Mouse (Mus musculus) megakaryocyte progenitor cell, adult 5-6 weeks (primary cell): Measurements from ENCODE around the gene Gm3095. TPM values are rescaled to one million over a fixed set of nuclear protein-coding genes. Genes with fewer than 3 reads are reported as not detected.
"Not testable (repeated sequence)": the region's sequence is repeated elsewhere in the genome, so short reads cannot be mapped to it uniquely, and the experiment has no call there.

ENCODE experiments used
- ATAC-seq: replicated peaks from 2 replicates; pipeline ENCODE4 v1.8.0; 2016; ENCODE audit warnings: mild to moderate bottlenecking, moderate TSS enrichment, inconsistent platforms; ENCODE audit not compliant: poor library complexity
- total RNA-seq, 2 experiments: library from RNA; stranded (forward) in 1 of 2; stranded (reverse) in 1 of 2; fragments of 157-497, 149-512 nt in 1 of 2; fragments of 200-1000 nt in 1 of 2; gene quantifications; 2 replicates each; pipeline versions ENCODE4 v1.2.3 to v1.2.4; 2015 to 2017

Gm3095 gene
- total RNA-seq (2015), result not detected in 2 replicates
- not detected in 2 replicates for total RNA-seq (2017)

DNA sequence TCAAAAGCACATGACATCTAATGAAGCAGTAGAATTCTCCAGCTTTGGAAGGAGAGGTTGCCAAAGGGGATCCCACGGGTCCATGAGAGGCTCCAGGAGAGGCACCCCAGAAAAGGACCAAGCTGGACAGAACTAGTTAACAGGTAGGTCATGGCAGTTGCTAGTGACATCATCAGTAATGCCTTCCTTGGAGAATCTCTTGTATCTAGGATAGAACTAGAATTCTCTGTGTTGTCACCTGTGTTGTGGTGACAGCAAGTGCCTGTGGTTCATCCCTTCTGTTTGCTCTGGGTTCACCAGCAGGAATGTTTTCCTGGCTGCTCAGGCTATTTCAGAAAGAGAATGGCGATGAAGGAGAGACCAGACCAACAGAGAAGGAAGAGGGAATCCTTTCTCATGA lies at the start of gene Gm3095:
Gene Gm3095 (plus strand): TSS at position 301 of the 400 bp plus-strand sequence.
- not testable (repeated sequence) for ATAC-seq

DNA sequence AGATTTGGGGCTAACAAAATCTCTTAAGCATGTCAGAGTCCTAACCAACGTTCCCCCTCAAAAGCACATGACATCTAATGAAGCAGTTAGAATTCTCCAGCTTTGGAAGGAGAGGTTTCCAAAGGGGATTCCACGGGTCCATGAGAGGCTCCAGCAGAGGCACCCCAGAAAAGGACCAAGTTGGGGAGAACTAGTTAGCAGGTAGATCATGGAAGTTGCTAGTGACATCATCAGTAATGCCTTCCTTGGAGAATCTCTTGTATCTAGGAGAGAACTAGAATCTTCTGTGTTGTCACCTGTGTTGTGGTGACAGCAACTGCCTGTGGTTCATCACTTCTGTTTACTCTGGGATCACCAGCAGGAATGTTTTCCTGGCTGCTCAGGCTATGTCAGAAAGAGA lies 31.9 kb upstream of the Gm3095 start, which contains the start of gene Gm3029:
Gene Gm3029 (plus strand): TSS at position 301 of the 400 bp plus-strand sequence.
- ATAC-seq, result not testable (repeated sequence)

DNA sequence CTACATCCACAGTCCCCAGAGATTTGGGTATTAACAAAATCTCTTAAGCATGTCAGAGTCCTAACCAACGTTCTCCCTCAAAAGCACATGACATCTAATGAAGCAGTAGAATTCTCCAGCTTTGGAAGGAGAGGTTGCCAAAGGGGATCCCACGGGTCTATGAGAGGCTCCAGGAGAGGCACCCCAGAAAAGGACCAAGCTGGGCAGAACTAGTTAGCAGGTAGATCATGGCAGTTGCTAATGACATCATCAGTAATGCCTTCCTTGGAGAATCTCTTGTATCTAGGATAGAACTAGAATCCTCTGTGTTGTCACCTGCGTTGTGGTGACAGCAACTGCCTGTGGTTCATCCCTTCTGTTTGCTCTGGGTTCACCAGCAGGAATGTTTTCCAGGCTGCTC lies 34.7 kb downstream of the Gm3095 start, which contains the start of gene Gm3099:
Gene Gm3099 (plus strand): TSS at position 301 of the 400 bp plus-strand sequence.
- ATAC-seq, result not testable (repeated sequence)

Other genes with a start within 250 kb of the Gm3095 start
- not detected in 2 replicates for gene Gm3002, start 153.5 kb upstream of the Gm3095 start, total RNA-seq (2015)
- gene Gm3002, start 153.5 kb upstream of the Gm3095 start, total RNA-seq (2017), result not detected in 2 replicates
- not detected in 2 replicates for gene Gm3033, start 117.3 kb upstream of the Gm3095 start, total RNA-seq (2015)
- not detected in 2 replicates for gene Gm3033, start 117.3 kb upstream of the Gm3095 start, total RNA-seq (2017)
- gene Gm2916, start 79.4 kb upstream of the Gm3095 start, total RNA-seq (2015), result not detected in 2 replicates
- not detected in 2 replicates for gene Gm2916, start 79.4 kb upstream of the Gm3095 start, total RNA-seq (2017)
- not detected in 2 replicates for gene Gm3029, start 31.8 kb upstream of the Gm3095 start, total RNA-seq (2015)
- not detected in 2 replicates for gene Gm3029, start 31.8 kb upstream of the Gm3095 start, total RNA-seq (2017)
- gene Gm3099, start 34.8 kb downstream of the Gm3095 start, total RNA-seq (2015), result not detected in 2 replicates
- not detected in 2 replicates for gene Gm3099, start 34.8 kb downstream of the Gm3095 start, total RNA-seq (2017)
- not detected in 2 replicates for gene Gm5796, start 60.4 kb downstream of the Gm3095 start, total RNA-seq (2015)
- 0.08 TPM in 1 of 2 replicates, not detected in the other for gene Gm5796, start 60.4 kb downstream of the Gm3095 start, total RNA-seq (2017)
- gene Gm3115, start 120.6 kb downstream of the Gm3095 start, total RNA-seq (2015), result not detected in 2 replicates
- gene Gm3115, start 120.6 kb downstream of the Gm3095 start, total RNA-seq (2017), result not detected in 2 replicates
- gene Gm8108, start 147.0 kb downstream of the Gm3095 start, total RNA-seq (2015), result not detected in 2 replicates
- not detected in 2 replicates for gene Gm8108, start 147.0 kb downstream of the Gm3095 start, total RNA-seq (2017)
- not detected in 2 replicates for gene Gm3127, start 201.5 kb downstream of the Gm3095 start, total RNA-seq (2015)
- not detected in 2 replicates for gene Gm3127, start 201.5 kb downstream of the Gm3095 start, total RNA-seq (2017)
- not detected in 2 replicates for gene Gm2974, start 219.0 kb downstream of the Gm3095 start, total RNA-seq (2015)
- 0.64 TPM in 1 of 2 replicates, not detected in the other for gene Gm2974, start 219.0 kb downstream of the Gm3095 start, total RNA-seq (2017)